Mouse (Mus musculus) heart, postnatal 0 days (tissue): ENCODE measurements at regions not wholly inside any gene's neighbourhood (a gene's known extent, or its start where the extent isn't known, plus 50 kb on each side); places are given as distances from the start of the nearest gene placed in this dataset.

Experiments
- CTCF ChIP-seq: IDR thresholded peaks from 2 replicates; pipeline ENCODE4 v1.5.1; 2016; ENCODE audit warnings: antibody characterized with exemption, control low read depth, low read depth
- EP300 ChIP-seq: IDR thresholded peaks from 2 replicates; pipeline ENCODE4 v1.6.1; 2016; ENCODE audit warnings: antibody characterized with exemption, low read depth

GRCm38 (mm10) chr6:51320019-51320418, 112.5 kb upstream of the Nfe2l3 start:
- TF ChIP-seq CTCF = no peak
- no peak for TF ChIP-seq EP300
